Mouse (Mus musculus) right cerebral cortex, postnatal 10 days (tissue): ENCODE data around the gene Dapk3.
"Not testable (repeated sequence)": the region's sequence is repeated elsewhere in the genome, so short reads cannot be mapped to it uniquely, and the experiment has no call there.

Experiments used
- DNase-seq, 2 experiments: peaks; one replicate each; pipeline ENCODE4 v3.0.0; 2021; ENCODE audit warnings: low spot score in 2 of 2

The Dapk3 gene

DNA sequence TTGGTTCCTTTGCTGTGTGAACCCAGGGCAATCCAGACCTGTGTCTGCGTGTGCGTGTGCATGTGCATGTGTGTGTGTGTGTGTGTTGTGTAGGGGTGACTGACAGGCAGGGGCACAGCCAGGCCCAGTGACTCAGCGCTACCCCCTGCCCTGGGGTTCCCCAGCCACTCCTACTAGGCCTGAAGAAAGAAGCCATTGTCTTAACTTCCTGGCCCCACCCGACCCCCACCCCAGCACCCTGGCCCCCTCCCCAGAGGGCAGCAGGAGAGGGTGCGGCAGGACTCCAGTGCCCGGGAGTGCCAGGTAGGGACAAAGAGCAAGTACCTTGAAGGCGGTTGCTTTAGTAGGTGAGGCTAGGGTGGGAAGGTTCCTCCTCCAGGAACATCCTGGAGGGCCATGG, 37.0 kb upstream of the Dapk3 start:
- DNase-seq = no peak

DNA sequence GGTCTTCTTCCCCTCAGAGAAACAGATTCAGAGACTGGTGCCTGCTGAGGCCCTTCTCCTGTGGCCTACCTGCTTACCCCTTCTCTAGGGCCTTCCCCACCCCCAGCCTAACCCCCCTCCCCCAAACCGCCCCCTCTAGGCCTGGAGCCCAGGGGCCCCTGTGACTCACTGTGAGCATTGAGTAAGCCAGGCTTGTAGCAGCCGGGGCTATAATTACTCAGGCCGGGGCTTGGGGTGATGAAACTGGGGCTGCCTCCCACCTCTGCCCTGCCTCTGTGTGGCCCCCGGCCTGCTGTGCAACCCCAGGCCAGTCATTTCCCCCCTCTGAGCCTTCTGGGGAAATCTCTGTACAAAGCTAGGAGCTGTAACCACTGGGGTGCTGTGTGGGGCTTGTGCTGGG, 36.5 kb upstream of the Dapk3 start:
- no peak for DNase-seq

DNA sequence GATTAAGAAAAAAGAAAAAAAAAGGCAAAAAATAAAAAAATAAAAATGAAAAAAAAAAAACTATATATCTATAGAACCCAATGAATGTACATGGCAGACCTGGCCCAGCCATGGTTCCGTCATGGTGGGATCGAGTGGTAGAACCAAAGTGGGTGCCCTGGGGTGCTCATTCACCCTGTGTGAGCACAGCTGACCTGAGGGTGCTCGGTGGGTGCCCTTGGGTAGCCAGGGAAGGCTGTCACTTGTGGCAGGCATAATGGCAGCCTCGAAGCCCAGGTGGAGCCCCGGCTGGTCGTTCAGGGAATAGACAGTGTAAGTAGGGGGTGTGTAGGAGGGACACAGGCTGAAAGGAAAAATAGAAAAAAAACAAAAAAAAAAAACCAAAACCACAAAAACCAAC, 31.5 kb upstream of the Dapk3 start:
- no peak for DNase-seq

GRCm38 (mm10) chr10:81152609-81153008, 30.2 kb upstream of the Dapk3 start:
- DNase-seq = no peak

GRCm38 (mm10) chr10:81154313-81154712, 28.5 kb upstream of the Dapk3 start:
- no peak for DNase-seq

DNA sequence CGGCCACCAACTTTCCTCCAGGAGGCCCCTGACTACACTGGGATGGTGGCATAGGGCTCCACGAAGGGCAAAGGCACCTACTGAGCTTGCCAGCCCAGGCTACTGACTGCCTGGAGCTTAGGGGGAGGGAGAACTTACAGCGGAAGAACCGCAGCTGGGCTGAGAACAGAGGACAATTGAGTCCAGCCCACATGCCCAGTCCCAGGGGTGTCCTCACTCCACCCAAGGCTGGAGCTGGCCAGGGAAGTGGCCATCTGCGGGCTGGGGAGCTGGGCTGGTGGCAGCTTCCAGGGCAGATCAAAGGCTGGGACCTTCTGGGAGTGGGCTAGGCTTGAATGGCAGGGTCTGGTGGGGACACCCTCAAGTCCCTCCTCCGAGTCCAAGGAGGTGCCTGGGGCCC, 28.1 kb upstream of the Dapk3 start:
- DNase-seq = no peak

DNA sequence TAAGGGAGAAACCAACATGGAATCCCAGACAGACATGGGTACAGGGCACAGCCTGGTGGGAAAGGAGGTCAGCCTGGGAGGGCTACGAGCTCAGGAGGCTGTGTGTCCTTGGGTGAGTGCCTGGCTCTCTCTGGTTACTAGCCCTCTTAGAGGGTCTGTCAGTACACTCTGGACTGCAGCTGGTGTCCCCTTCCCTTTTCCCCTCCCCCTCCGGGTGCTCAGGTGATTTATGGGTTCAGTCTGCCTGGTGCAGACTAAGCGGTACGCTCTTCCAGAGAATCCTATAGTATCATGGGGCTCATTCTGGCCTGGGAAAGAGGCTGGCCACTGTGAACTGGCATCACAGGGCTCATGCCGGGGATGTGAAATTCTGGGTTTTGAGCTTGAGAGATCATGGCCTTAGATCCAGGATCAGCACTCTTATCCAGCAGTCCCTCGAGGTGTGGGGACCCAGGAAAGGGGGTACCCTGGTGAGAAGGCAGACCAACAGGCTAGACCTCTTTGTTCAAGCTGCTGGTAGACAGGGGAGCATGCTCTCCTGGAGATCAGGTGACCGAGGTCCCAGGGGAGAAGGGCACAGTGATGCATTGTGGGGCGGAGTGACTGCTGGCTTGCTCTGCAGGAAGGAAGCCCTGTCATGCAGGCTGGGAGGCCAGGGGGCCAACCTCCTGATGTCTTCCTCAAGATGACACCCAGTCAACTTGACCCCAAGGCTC, 21.0 kb upstream of the Dapk3 start:
- DNase-seq = no peak

- DNase-seq = no peak
Measured at GRCm38 (mm10) chr10:81162318-81162652, 20.5 kb upstream of the Dapk3 start.

DNA sequence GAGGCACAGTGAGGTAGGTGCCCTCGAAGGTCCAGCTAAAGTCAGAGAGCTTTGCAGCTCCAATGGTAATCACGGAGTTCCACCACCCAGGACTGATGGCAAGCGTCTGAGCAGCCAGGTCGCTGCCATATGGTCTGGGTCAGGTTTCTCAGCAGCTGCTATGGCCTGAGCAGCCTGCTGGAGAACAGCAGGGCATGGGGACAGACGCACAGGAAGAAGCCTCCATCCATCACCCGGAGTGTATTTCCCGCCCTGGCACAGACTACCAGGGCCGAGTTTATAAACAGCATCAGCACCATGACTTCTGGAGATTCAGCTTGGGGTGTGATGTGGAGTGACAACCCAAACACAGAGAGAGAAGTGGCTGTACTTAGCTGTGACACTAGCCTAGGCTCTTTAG, 17.7 kb upstream of the Dapk3 start:
- no peak for DNase-seq

DNA sequence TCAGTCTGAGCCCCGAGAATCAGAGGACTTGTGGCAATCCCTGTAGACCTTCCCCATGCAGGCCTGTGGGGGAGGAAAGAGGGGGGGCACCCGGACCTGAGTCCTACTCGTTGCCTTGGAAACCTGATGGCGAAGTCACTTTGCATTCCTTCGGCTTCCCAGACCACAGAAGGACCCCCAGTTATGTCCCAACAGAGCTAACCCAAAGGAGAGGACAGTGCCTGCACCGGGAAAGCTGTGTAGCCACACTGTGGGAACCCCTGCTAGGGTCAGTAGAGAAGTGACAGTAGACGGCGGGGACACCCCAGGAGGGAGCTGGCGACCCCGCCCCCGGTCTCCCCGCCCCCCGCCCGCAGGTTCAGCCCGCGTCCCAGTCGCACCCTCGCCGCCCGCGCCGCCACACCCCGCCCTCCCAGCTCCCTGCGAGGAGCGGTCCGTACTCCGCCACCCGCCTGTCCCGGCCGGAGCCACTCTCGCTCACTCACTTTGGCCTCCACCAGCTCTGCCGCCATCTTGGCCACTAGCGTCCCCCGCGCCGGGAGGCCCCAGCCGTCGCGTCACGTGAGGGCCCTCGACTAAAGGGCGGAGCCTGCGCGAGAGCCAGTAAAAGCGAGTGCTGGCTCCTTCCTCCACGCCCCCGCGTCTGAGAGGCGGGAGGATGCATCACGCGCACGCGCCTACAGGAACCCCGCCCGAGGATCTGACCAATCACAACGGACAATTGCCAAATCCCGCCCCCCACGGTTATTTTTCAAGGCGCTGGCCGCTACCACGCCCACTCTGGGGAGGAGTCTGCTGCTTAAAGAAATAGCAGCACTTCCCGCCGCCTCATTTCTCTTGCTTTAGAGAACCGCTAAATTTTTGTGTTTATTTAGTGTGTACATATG, 15.4 kb upstream of the Dapk3 start, which contains the start of gene Pias4:
Pias4 (minus strand) TSS at position 724 of the 887 bp plus-strand sequence.
- peak; percentile 100 for DNase-seq

DNA sequence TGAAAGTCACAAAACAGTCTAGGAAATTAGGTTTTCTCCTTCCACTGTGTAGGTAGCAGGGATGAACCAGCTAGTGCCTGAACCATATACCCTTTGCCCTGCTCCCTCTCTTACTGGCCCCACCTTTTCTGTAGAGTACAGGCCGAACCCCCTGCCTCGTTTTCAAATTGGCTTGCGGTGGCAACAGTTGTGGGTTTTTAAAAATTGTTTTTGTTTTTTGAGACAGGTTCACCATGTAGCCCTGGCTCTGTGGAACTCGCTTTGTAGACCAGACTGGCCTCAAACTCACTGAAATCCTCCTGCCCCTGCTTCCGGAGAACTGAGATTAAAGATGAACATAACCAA, 14.7 kb upstream of the Dapk3 start:
- DNase-seq = peak in 1 of 2 experiments; percentile 41

DNA sequence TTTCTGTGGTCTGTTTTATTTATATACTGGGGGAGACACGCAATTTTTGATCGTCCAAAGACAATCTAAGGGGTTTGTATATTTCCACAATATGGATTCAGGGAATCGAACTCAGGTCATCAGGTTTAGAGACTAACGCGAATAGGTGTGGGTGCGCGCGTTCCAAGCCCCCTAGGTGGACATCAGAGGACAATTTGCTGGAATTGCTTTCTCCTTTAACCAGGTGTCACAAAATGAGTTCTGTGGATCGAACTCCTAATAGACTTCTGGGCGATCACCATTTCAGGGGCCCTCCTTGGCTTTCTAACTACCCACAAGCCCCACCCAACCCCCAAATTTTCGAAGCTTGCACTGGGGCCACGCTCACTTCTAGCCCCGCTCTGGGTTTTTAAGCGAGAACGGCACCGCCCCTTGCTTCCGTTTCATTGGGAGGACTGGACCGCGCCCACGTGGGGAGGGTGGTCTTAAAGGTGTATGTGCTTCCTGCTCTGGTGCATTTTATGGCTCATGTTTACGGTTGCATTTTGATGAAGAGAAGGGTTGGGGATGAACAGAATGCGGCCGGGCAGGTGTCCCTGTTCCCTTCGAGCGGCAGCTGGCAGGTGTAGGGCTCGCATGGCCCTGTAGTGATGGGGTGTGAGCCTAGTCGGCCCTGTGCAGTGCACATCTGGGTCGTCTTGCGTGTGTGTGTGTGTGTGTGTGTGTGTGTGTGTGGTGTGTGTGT, 14.1 kb upstream of the Dapk3 start:
- peak; percentile 89 to 91 for DNase-seq

GRCm38 (mm10) chr10:81169411-81169900, 13.3 kb upstream of the Dapk3 start:
- not testable (repeated sequence) for DNase-seq

DNA sequence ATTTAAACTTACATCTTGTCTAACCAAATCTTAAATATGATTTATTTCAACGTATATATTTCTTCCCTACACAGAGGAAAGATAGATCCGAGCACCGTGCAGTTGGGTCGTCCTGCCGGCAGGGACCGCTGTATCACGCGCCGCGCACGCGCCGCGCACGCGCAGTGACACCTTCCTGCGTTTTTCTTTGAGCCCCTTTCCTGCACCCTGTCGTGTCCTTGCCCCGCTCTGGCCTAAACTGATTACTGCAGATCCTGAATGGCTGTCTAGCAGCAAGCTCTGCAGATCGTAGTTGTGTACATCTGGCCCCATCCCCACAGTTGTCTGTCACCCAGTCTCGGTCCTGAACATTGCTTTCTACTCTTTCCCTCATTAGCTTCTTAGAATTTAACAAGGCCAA, 9.7 kb upstream of the Dapk3 start:
- DNase-seq = peak; percentile 89 to 91

DNA sequence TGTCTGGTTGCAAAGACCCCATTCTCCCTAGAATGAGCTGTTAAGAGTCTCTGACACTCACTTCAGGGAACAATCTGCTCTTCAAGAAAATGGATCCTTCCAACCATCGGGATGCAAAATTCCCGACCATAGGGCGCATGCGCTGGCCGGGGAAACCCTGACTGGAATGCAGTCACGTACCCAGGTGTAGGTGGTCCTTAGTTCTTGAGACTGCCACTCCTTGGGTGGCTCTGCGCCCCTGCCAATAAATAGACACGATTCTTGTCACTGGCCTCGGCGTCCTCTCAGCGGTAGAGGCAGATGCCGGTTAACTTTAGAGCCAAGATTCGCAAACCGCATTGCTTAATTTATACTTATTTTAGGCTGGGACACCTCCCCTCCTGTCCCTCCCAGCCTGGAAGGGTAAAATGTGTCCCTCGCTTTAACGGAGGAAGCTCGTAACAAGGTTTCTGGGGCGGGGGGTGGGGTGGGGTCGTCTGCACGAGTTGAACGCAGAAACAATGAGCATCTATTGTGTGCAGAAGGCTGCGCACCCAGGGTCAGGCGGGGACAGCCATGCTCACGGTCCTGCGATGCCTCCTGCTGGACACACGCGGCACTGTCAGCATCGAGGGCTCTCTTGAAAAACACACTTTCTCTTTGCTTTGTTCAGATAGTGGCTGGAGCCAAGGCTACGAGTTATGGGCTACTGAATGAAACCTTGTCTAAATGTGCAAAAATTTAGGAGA, 8.0 kb upstream of the Dapk3 start:
- peak; percentile 93 for DNase-seq

DNA sequence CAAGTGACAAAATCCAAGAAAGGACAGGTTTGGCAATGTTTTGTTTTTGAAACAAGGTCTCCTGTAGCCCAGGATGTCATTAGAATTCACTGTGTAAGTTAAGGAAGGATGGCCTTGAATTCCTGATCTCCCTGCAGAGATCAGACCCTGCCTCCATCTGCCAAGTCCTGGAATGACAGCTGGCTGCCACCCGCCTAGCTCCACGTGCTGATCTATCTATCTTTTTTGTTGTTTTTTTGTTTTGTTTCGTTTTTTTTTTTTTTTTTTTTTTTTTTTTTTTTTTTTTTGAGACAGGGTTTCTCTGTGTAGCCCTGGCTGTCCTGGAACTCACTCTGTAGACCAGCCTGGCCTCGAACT, 7.5 kb upstream of the Dapk3 start:
- peak in 1 of 2 experiments; percentile 58 for DNase-seq

DNA sequence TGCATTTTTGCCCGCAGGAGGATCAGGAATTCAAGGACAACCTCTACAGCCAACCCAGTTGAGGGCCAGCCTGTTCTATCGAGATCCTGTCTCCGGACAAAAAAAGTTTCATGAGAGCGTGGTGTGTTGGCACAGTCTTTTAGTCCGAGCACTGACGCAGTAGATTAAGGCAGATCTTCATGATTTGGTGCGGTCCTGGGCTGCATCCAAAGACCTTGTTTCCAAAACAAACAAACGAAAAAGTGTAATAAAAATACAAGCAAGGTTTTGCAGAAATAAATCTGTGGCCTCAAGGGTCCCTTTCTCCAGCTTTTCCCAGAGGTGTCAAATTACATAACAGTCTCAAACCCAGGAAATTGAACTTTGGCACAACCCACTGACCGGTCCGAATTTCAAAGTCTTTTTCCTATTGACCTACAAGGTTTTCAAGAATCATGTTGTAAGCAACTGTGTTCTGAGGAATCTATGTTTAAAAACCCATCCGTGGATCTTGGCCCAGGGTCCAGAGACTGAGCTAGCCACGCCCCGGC, 6.8 kb upstream of the Dapk3 start:
- DNase-seq = peak in 1 of 2 experiments; percentile 43

GRCm38 (mm10) chr10:81176466-81177271, 6.1 kb upstream of the Dapk3 start, which contains the start of gene Eef2:
Gene Eef2 (plus strand): TSS chr10:81176631.
- peak; percentile 99 to 100 for DNase-seq

- DNase-seq = peak in 1 of 2 experiments; percentile 77
Measured at GRCm38 (mm10) chr10:81177491-81177925, 5.3 kb upstream of the Dapk3 start.

DNA sequence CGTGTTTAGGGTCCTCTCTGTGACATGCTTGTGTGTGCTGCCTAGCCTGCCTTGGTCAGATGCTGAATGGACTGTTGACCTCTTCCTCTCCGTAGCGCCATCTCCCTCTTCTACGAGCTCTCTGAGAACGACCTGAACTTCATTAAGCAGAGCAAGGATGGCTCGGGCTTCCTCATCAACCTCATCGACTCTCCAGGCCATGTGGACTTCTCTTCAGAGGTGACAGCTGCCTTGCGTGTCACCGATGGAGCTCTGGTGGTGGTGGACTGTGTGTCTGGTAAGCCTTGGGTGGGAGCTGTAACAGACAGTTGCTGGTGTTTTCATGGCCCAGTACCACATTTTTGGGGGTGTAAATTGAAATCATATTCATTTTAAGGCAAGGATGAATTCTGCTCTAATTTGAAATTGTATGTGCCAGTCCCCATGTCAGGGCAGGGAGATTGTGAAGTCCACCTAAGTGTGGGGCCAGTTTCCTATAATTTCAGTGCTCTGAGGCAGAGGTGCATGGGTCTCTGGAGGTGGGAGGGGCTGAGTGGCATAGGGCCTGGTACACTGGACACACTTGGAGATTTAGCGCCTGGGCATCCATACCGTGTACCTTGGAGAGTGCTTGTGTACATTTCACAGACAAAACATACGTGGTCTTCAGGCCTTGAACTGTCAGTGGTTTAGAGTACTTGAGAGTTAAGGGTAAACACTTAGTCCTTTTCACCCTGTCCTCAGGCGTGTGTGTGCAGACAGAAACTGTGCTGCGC, 4.7 kb upstream of the Dapk3 start:
- DNase-seq = no peak
